Mouse (Mus musculus): Measurements from ENCODE around the gene Slc16a5.

GRCm38 (mm10) chr11:115521080-115521479 lies 58.8 kb downstream of the Slc16a5 start:
- no peak for TF ChIP-seq MYOD1 (IDR thresholded peaks at IDR 0.05; ENCODE audit: control insufficient read depth, insufficient read length, low read depth)
- no peak for TF ChIP-seq CTCF (IDR thresholded peaks at IDR 0.05; ENCODE audit: control insufficient read depth, insufficient read depth, insufficient read length)
- TF ChIP-seq USF1 (IDR thresholded peaks at IDR 0.05; ENCODE audit: low read depth) = no peak
- TF ChIP-seq MAX (IDR thresholded peaks at IDR 0.05) = no peak
- no peak for TF ChIP-seq CEBPB (IDR thresholded peaks at IDR 0.05; ENCODE audit: low read depth)

Data from C2C12 (cell line).